Mouse (Mus musculus) megakaryocyte, embryonic 14.5 days (primary cell): ENCODE data around the gene Lbhd1.

Experiments used
- FLI1 ChIP-seq: IDR thresholded peaks from 2 replicates; pipeline ENCODE4 v1.6.1; 2012; ENCODE audit warnings: low read length, inconsistent platforms, mixed read lengths
- GATA1 ChIP-seq: IDR thresholded peaks from 3 replicates; pipeline ENCODE4 v1.6.1; 2012; ENCODE audit warnings: mixed read lengths, low read length, inconsistent platforms, borderline replicate concordance

- no peak for TF ChIP-seq GATA1
- TF ChIP-seq FLI1, result no peak
Measured at GRCm38 (mm10) chr19:8914212-8914611, 30.7 kb downstream of the Lbhd1 start.
